ENCODE assay signal across 8 mouse cellular contexts in genomic region chr10:18760241-18760640, GRCm38 (mm10). TPM values are rescaled to one million over a fixed set of nuclear protein-coding genes. Genes with fewer than 3 reads are reported as not detected.
DNase-seq lines count a peak whose midpoint lies in the region; ATAC-seq lines count a peak whose summit lies in the region.

No protein-coding gene starts in this region.

- DNase-seq in cerebellum, postnatal 14 days, result peak; percentile 60 to 83
- DNase-seq in cerebellum, adult 9-11 months, result no peak
- DNase-seq in layer of hippocampus, postnatal 14 days (ENCODE audit: low spot score in 2 of 2), result peak; percentile 29 to 37
- no peak for DNase-seq in layer of hippocampus, postnatal 36 days
- DNase-seq in Muller cell, postnatal 12 days (ENCODE audit: inconsistent ontology term), result peak; percentile 45
- peak; percentile 58 for DNase-seq in forelimb bud, embryonic 11.5 days (ENCODE audit: low read depth, low spot score)
- DNase-seq in urinary bladder, postnatal 25 days (ENCODE audit: low spot score), result peak; percentile 13

- 0 out of 2 replicates have a peak, but pooled peaks have one; percentile 47 for ATAC-seq in megakaryocyte-erythroid progenitor cell, adult 5-6 weeks (replicated peaks; ENCODE audit: low FRiP score, low TSS enrichment, poor library complexity, severe bottlenecking)

RNA-seq across cellular contexts. Expression of gene Arfgef3, which starts 16.5 kb away (rescaled TPM):
- 10 to 100 TPM; 83.5 to 90.3 TPM for total RNA-seq in layer of hippocampus, postnatal 14 days (2021)
- 10 to 100 TPM; 82.8 to 83.0 TPM for total RNA-seq in layer of hippocampus, postnatal 36 days (2021)
- total RNA-seq in megakaryocyte-erythroid progenitor cell, adult 5-6 weeks (2014; fragmentation: Nextera tagmentation), result not detected in 2 replicates
- total RNA-seq in megakaryocyte-erythroid progenitor cell, adult 5-6 weeks (2017), result 0.14 TPM in 1 of 2 replicates, not detected in the other

RNA-seq across cellular contexts. Expression of gene Gm4922, which starts 26.4 kb away (rescaled TPM):
- total RNA-seq in layer of hippocampus, postnatal 14 days (2021), result not detected
- total RNA-seq in layer of hippocampus, postnatal 36 days (2021), result not detected
- total RNA-seq in megakaryocyte-erythroid progenitor cell, adult 5-6 weeks (2014; fragmentation: Nextera tagmentation), result not detected in 2 replicates
- total RNA-seq in megakaryocyte-erythroid progenitor cell, adult 5-6 weeks (2017), result not detected in 2 replicates

Comparison
In these comparisons a context has a peak if more than half of its experiments do, and no peak if none do; other contexts are left out.
1. DNase-seq: peak in cerebellum, postnatal 14 days (2 of 2), layer of hippocampus, postnatal 14 days (2 of 2), Muller cell, postnatal 12 days (single experiment), forelimb bud, embryonic 11.5 days (single experiment) and urinary bladder, postnatal 25 days (single experiment); none in cerebellum, adult 9-11 months (single experiment) and layer of hippocampus, postnatal 36 days (0 of 2).
2. RNA of gene Arfgef3, which starts 16.5 kb away (total RNA-seq): 83.5 to 90.3 TPM in layer of hippocampus, postnatal 14 days and 82.8 to 83.0 TPM in layer of hippocampus, postnatal 36 days; 0.14 TPM in megakaryocyte-erythroid progenitor cell, adult 5-6 weeks; every median in the first group is over 10 times any median in the second.